Mouse (Mus musculus) splenic B cell, adult 2 months (primary cell): Measurements from ENCODE around the gene Spg11.
"Not testable (repeated sequence)": the region's sequence is repeated elsewhere in the genome, so short reads cannot be mapped to it uniquely, and the experiment has no call there.

Experiments used
- DNase-seq: peaks from one replicate; pipeline ENCODE4 v3.0.0-alpha.2; 2011; ENCODE audit warnings: low read depth, low spot score
- H3K27me3 ChIP-seq: 2 replicates; pipeline ENCODE4 v1.6.1; 2012; ENCODE audit warnings: mild to moderate bottlenecking, low read length, moderate library complexity, mixed read lengths; ENCODE audit not compliant: control insufficient read depth, poor library complexity, insufficient read depth, severe bottlenecking
- H3K36me3 ChIP-seq: 2 replicates; pipeline ENCODE4 v1.6.1; 2012; ENCODE audit warnings: mild to moderate bottlenecking, low read length, moderate library complexity, mixed read lengths; ENCODE audit not compliant: control insufficient read depth, poor library complexity, insufficient read depth, severe bottlenecking

Spg11 gene

GRCm38 (mm10) chr2:122059365-122060115 is 58.6 kb downstream of the Spg11 start:
- Histone ChIP-seq H3K36me3 (peaks cover 3% of the 10 kb centered on the region), H3K27me3 (no peaks in the 10 kb centered on the region)
- DNase-seq, result no peak

- no peaks in the 10 kb centered on the region for H3K27me3 ChIP-seq
- peaks cover 8% of the 10 kb centered on the region; the same call in 1 of the 2 replicates for H3K36me3 ChIP-seq
- no peak for DNase-seq
Observed at GRCm38 (mm10) chr2:122043926-122044325, 74.3 kb downstream of the Spg11 start.

GRCm38 (mm10) chr2:122036064-122036463 is 82.1 kb downstream of the Spg11 start:
- Histone ChIP-seq H3K36me3 (no peaks in the 10 kb centered on the region), H3K27me3 (no peaks in the 10 kb centered on the region)
- no peak for DNase-seq

- no peaks in the 10 kb centered on the region for H3K27me3 ChIP-seq
- H3K36me3 ChIP-seq, result no peaks in the 10 kb centered on the region
- DNase-seq, result no peak
Observed at GRCm38 (mm10) chr2:122031970-122032369, 86.2 kb downstream of the Spg11 start.

GRCm38 (mm10) chr2:122028756-122029700 is 89.2 kb downstream of the Spg11 start:
- no peaks in the 10 kb centered on the region for H3K36me3 ChIP-seq
- peak; percentile 48 for DNase-seq
- H3K27me3 ChIP-seq, result no peaks in the 10 kb centered on the region

GRCm38 (mm10) chr2:122027862-122028755 is 90.1 kb downstream of the Spg11 start, which contains the start of gene Eif3j1:
Eif3j1 (plus strand) TSS chr2:122028546.
- Histone ChIP-seq H3K36me3 (no peaks in the 10 kb centered on the region), H3K27me3 (no peaks in the 10 kb centered on the region)
- peak; percentile 94 for DNase-seq

GRCm38 (mm10) chr2:122027091-122027490 is 91.1 kb downstream of the Spg11 start:
- H3K27me3 ChIP-seq, DNase-seq, H3K36me3 ChIP-seq: not testable (repeated sequence)

- peak; percentile 54 for DNase-seq
- H3K27me3 ChIP-seq, result no peaks in the 10 kb centered on the region
Observed at GRCm38 (mm10) chr2:122022284-122022683, 95.9 kb downstream of the Spg11 start.

GRCm38 (mm10) chr2:122018705-122019104 is 99.5 kb downstream of the Spg11 start:
- no peak for DNase-seq
- Histone ChIP-seq H3K27me3 (no peaks in the 10 kb centered on the region), H3K36me3 (no peaks in the 10 kb centered on the region)

More at GRCm38 (mm10) chr2:122022284-122022683, 95.9 kb downstream of the Spg11 start:
- H3K36me3 ChIP-seq, result no peaks in the 10 kb centered on the region

GRCm38 (mm10) chr2:122011441-122011840 is 106.7 kb downstream of the Spg11 start:
- H3K27me3 ChIP-seq, result no peaks in the 10 kb centered on the region
- no peak for DNase-seq
- H3K36me3 ChIP-seq, result 0 out of 2 replicates have a peak, but pooled peaks cover 4% of the 10 kb centered on the region

GRCm38 (mm10) chr2:122008832-122009231 is 109.4 kb downstream of the Spg11 start:
- DNase-seq, result no peak
- H3K36me3 ChIP-seq, result 0 out of 2 replicates have a peak, but pooled peaks cover 4% of the 10 kb centered on the region
- H3K27me3 ChIP-seq, result no peaks in the 10 kb centered on the region
